Mouse (Mus musculus) A20 (cell line): ENCODE results near the gene C1qtnf2.

Experiments used
- DNase-seq: peaks from one replicate; pipeline ENCODE4 v3.0.0-alpha.2; 2011; ENCODE audit warnings: low read depth, low spot score

The C1qtnf2 gene

DNA sequence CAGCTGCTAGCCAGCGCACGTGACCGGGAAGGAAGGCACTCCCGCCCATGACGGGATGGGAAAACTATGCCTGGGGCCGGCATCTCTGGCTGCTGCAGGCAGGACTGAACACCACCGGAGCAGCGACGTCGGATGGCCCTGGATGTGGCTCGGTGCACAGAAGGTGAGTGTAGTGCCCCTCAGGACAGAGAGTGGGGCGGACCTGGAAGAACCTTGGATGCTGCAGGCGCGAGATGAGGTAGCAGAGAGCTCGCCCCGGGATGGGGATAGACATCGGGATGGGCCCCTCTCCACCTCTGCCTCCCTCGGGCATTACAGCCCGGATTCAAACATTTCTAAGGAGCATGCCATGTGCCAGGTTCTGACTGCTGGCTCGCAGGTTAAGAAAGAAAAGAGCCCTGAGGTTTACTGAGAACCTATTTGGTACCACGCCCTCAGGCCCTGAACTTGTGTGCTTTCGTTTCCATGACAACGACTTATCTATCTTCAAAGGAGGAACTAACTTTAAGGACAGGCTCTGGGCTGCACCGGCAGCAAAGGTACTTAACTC is at the start of gene C1qtnf2:
TSS of gene C1qtnf2 (plus strand) at position 52 of the 550 bp plus-strand sequence.
- no peak for DNase-seq

DNA sequence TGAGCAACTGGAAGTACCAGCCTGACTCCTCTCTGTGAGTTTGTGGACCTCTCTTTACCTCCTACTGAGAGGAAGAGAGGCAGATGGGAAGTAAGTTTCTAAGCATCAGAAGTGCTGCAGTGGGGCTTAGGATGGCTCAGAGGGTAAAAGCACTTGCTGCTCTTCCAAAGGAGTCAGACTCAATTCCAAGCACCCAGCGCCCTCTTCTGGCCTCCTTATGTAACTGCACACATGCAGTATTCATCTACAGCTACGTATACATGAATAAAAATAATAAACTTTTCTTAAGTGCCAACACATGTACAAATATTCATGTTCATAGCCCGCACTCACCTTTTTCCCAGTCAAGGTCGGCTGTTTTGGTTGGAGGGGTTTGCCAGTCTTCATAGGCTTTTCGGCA is 49.7 kb upstream of the C1qtnf2 start:
- peak; percentile 35 for DNase-seq

DNA sequence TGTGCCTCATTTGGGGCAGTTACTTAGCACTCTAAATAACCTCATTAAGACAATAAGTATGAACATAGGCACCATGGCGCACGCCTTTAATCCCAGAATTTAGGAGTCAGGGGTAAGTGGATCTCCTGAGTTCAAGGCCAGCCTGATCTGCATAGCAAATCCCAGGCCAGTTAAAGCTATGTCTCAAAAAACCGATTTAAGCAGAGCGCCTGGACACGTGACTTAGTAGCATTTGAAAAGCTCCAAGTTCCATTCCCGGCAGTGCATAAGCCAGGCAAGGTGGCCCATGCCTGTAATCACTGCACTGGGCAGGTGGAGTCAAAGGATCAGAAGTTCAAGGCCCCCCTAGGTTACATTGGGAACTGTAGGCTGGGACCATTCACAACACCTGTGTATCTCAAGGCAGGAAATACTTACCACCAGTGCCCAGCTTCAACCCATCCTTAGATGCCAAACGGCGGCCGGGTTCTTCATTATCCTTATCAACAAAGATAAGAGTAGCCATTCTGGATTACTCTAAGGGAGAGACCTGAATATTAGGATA is 48.8 kb upstream of the C1qtnf2 start:
- DNase-seq = no peak

DNA sequence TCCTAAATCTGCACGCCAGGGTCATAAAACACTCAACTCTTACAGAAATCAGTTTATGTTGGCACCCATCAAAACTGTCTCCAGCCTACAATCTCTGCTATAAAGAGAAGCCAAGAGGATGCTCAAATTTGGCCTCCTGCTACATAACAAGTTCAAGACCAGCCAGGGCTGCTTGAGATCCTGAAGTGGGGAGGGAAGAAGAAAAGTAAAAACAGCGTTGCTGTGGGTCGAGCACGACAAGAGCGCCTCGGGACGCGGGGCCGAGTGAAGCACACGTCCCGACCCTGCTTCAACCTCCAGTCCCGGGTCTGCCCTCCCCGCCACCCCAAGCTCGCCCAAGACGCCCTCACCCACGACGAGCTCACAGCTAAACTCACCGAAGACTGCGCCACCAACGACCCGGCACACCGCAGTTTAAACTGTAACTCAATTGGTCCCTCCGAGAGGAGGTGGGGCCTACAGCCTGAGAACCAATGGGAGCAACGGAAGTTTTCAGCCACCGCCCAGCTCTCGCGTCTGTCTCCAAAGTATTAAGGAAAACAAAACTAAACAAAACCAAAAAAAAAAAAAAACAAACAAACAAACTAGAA is 48.2 kb upstream of the C1qtnf2 start, which contains the start of gene Pttg1:
TSS of gene Pttg1 (minus strand) at position 428 of the 590 bp plus-strand sequence.
- DNase-seq = peak; percentile 91

DNA sequence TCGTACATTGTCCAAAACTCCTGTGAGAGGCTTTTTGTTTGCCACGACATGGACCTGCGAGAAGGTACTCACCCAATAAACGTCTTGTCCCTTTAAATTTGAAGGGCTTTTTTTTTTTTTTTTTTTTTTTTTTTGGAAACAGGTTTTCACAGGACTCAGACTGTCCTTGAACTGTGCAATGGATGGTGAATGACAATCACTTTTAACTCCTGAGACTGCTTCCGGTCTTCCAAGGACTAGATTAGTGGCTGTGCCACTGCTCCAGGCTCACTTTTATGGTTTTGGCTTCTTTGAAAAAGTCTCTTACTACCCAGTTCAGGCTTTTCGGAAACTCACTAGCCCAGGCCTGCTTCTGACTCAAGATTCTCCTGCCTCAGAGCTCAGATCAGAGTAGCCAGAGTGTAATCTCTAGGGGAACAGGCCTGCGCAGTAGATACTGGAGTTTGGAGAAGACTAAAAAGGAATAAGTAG is 47.6 kb upstream of the C1qtnf2 start:
- no peak for DNase-seq

DNA sequence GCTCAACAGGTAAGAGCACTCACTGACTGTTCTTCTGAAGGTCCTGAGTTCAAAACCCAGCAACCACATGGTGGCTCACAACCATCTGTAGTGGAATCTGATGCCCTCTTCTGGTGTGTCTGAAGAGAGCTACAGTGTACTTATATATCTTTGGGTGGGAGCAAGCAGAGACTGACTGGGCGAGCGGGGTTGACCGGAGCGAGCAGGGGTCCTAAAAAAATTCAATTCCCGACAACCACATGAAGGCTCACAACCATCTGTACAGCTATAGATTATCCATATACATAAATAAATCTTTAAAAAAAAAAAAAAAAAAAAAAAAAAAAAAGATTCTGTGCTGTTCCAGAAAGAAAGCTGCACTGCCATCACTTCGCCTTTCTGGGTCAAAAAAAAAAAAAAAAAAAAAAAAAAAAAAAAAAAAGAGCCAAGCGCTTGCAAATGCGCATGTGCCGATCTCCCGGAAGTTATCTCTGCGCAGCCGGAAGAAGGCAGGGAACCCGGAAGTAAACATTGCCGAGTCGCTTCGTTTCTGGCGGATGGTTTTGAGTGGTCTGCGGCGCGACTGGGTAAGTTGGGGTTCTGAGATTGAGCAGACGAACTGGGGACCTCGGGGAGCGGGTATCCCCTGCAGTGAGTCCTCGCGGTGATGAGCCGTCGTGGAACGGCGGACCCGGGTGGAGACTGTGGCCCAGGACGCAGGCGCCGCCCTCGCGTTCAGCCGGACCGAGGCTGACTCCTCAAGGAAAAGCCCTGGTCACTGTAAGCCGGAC is 40.6 kb upstream of the C1qtnf2 start, which contains the start of gene Slu7:
TSS of gene Slu7 (plus strand) at position 491 of the 770 bp plus-strand sequence.
- peak; percentile 88 for DNase-seq

DNA sequence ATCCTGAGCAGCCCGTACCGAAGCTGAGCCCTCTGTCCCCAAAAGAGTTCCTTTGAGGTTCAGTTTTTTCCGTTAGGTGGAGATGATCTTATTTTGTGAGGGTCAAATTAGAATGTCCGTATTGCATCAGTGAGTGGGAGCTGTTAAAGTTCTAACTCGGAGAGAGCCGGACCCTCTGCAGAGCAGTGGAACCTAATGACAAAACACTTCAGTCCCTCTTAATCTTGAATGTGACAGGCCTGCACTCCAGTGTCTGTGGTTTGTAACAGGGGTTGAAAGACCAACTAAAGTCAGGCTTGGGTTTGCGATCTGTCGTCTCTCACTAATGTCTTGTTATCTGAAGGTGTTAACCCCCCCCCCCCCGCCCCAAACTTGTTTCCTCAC is 40.1 kb upstream of the C1qtnf2 start:
- DNase-seq = no peak

GRCm38 (mm10) chr11:43441121-43441520 is 33.0 kb upstream of the C1qtnf2 start:
- DNase-seq = no peak

GRCm38 (mm10) chr11:43443183-43443582 is 30.9 kb upstream of the C1qtnf2 start:
- DNase-seq = no peak

DNA sequence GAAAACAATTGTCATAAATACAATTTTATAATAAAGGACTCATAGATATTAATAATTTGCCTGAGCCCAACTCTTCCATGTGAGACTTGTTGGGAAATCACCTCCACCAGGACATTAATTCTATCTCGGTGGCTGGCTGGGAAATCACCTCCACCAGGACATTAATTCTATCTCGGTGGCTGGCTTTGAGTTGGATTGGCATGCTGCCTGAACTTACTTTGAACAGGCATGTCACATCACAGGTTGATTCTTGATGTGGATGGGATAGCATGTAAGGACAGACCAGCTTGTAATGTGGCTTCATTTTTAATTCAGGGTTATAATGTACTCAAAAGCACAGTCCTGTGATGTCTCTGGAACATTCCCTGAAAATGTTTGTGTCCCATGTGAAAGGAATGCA is 24.2 kb upstream of the C1qtnf2 start:
- no peak for DNase-seq

DNA sequence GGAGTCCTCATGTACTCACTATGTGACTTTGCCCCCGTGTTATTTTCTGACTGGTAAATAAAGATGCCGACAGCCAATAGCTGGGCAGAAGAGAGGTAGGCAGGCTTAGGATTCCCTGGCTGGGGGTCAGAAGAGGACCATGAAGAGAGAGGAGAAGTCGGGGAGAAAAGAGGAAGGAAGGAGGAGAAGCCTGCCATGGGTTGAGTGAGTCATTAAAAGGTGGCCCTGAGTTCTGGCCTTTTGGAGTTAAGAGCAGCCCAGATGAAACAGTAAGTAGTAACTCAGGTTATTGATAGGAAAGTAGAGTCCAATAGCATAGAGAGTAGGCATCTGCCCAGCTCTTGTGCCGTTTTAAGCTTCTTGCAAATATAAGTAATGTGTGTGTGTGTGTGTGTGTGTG is 22.8 kb upstream of the C1qtnf2 start:
- no peak for DNase-seq

DNA sequence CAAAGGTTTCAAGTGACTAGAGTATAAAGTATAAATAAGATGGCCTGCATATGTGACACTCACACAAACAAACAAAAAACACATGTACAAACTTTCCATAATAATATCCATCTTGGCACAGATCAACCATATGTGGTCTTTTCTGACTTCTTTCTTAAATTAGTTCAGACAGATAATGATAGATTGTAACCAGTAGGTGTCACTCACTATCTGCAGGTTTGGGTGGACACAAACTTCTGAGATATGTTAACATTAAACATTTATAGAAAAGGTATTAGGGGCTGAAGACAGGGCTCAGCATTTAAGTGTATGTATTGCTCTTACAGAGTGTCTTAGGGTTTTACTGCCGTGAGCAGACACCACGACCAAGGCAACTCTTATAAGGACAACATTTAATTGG is 21.8 kb upstream of the C1qtnf2 start:
- DNase-seq = peak; percentile 18

- DNase-seq = no peak
These were observed 10.9 kb upstream of the C1qtnf2 start for GRCm38 (mm10) chr11:43463204-43463603.

- no peak for DNase-seq
These were observed 4.0 kb upstream of the C1qtnf2 start for GRCm38 (mm10) chr11:43470118-43470517.

DNA sequence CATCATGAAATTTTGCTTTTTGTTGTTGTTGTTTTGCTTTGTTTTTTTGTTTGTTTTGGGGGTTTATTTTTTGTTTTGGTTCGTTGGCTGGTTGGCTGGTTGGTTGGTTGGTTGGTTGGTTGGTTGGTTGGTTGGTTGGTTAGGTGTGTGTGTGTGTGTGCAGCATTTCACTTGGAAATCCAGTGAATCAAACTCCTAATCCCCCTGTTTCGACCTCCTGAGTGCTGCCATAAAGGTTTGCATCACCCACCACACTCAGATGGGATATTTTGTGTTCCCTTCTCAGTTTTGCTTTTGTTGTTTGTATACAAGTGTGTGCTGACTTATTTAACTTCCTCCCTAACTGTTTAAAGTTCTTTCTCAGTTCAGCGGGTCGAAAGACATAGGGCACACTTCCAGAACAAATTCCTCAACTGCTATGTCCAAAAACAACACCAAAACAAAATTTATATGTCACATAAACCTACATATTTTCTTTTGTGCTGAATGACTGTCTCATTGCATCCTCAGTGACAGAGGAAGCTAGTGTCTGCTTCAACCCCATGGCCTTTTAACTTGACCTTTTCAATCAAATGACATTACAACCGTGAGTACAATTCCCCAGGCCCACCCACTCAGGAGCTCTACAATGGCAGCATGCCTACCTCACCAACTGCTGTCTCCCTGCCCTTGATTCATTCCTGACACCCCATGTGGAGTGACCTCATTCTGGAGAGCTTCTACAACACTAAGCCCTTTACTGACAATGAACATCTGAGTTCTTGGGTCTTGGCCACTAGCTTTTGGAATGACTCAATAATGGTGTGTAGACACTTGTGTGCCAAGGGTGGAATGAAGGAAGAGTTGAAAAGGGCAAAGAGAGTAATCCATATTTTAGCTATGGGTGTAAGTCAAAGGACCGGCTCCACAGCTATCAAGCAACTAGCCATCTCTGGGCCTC is 2.9 kb upstream of the C1qtnf2 start:
- no peak for DNase-seq

GRCm38 (mm10) chr11:43473115-43473514 is 961 bp upstream of the C1qtnf2 start:
- no peak for DNase-seq

GRCm38 (mm10) chr11:43473635-43474224 is 346 bp upstream of the C1qtnf2 start:
- no peak for DNase-seq

- no peak for DNase-seq
These were observed 5.3 kb downstream of the C1qtnf2 start for GRCm38 (mm10) chr11:43479376-43479775.

DNA sequence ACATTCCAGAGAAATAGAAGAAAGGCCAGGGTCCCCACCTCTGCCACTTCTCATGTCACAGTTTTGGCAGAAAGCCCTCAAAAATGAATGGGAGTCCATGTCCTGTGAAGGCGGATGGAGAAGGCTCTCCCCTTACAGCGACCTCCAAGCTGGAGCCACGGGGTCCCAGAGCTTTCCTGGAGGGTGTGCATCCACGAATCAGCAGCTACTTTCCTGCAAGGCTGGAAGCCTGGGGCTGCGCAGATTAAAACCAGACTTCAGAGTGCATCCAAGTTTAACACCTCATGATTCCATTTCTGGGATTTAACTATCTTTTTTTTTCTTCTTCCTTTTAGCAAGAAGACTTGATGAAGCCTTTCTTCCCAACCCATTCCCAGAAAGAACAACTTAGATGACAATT is 6.5 kb downstream of the C1qtnf2 start:
- DNase-seq = no peak

- DNase-seq = no peak
These were observed 7.8 kb downstream of the C1qtnf2 start for GRCm38 (mm10) chr11:43481672-43482522.
